Mouse (Mus musculus) hindbrain, embryonic 16.5 days (tissue): ENCODE results near the gene Drg1. TPM values are rescaled to one million over a fixed set of nuclear protein-coding genes. Genes with fewer than 3 reads are reported as not detected.
"Not testable (repeated sequence)": the region's sequence is repeated elsewhere in the genome, so short reads cannot be mapped to it uniquely, and the experiment has no call there.

Experiments used
- ATAC-seq: fragments of 200-750 bp; cut with Nextera tagmentation; 2 replicates; pipeline ENCODE4 v1.8.0; 2017; ENCODE audit warnings: moderate TSS enrichment, moderate library complexity
- H3K27ac ChIP-seq: fragments of 300-500 bp; sonication (generic); 2 replicates; pipeline ENCODE4 v1.5.1; 2014; ENCODE audit warnings: low read depth, mild to moderate bottlenecking, control low read depth, low read length, moderate library complexity
- H3K27me3 ChIP-seq: fragments of 300-500 bp; sonication (generic); replicated peaks from 2 replicates; pipeline ENCODE4 v1.6.1; 2014; ENCODE audit warnings: low read length; ENCODE audit not compliant: control insufficient read depth, insufficient read depth
- H3K36me3 ChIP-seq: fragments of 300-500 bp; sonication (generic); 2 replicates; pipeline ENCODE4 v1.6.1; 2014; ENCODE audit warnings: mild to moderate bottlenecking, low read length, moderate library complexity, mixed read lengths; ENCODE audit not compliant: control insufficient read depth, insufficient read depth
- H3K4me1 ChIP-seq: fragments of 300-500 bp; sonication (generic); 2 replicates; pipeline ENCODE4 v1.6.1; 2014; ENCODE audit warnings: low read depth, low read length; ENCODE audit not compliant: control insufficient read depth, insufficient read depth
- H3K4me2 ChIP-seq: fragments of 300-500 bp; sonication (generic); 2 replicates; pipeline ENCODE4 v1.6.1; 2014; ENCODE audit warnings: mild to moderate bottlenecking, low read length, control low read depth, moderate library complexity
- H3K4me3 ChIP-seq: fragments of 300-500 bp; sonication (generic); 2 replicates; pipeline ENCODE4 v1.5.1; 2014; ENCODE audit warnings: mild to moderate bottlenecking, low read length, control low read depth, moderate library complexity
- H3K9ac ChIP-seq: fragments of 300-500 bp; sonication (generic); 2 replicates; pipeline ENCODE4 v1.6.1; 2014; ENCODE audit warnings: low read depth, mild to moderate bottlenecking, control low read depth, low read length, moderate library complexity
- H3K9me3 ChIP-seq: fragments of 300-500 bp; sonication (generic); 2 replicates; pipeline ENCODE4 v1.6.1; 2014; ENCODE audit warnings: mild to moderate bottlenecking, low read length, moderate library complexity; ENCODE audit not compliant: control insufficient read depth
- WGBS: fragments of 180-500 bp; shearing (Covaris S2); extraction: QIAGEN DNeasy Blood & Tissue Kit; methylation state at CpG from one replicate; pipeline ENCODE4 v1.1.7; 2014; 5-methylcytosine and 5-hydroxymethylcytosine counted together
- polyA plus RNA-seq: library from polyadenylated mRNA; unstranded; fragments of >200 nt; fragmentation: Nextera tagmentation; extraction: Ambion mirVana; gene quantifications from 2 replicates; pipeline ENCODE4 v1.2.1, GENCODE M21; 2015

Drg1 gene
- polyA plus RNA-seq, 1 experiment from 2014 or later, result 207 TPM

DNA sequence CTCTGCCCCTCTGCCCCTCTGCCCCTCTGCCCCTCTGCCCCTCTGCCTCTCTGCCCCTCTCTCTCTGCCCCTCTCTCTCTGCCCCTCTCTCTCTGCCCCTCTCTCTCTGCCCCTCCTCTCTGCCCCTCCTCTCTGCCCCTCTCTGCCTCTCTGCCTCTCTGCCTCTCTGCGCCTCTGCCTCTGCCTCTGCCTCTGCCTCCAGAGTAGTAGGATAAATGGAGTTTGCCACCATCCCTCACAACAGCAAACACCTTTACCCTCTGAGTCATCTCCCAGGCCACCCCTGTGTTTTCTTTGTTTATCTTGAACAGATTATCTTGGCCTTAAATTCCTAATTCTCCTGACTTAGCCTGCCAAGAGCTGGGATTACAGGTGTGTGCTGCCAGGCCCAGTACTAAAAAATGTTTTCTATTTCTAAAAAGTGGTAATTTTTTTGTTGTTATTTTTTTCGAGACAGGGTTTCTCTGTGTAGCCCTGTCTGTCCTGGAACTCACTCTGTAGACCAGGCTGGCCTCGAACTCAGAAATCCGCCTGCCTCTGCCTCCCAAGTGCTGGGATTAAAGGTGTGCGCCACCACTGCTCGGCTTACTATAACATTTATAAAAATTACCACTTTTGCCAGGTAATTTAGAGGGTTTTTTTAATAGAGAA lies 85.6 kb downstream of the Drg1 start:
- 80% methylated on average over 6 of the region's 6 CpGs for WGBS
- not testable (repeated sequence) for H3K4me2 ChIP-seq, ATAC-seq, H3K27ac ChIP-seq, H3K27me3 ChIP-seq, H3K9ac ChIP-seq, H3K4me3 ChIP-seq, H3K9me3 ChIP-seq, H3K4me1 ChIP-seq, H3K36me3 ChIP-seq

DNA sequence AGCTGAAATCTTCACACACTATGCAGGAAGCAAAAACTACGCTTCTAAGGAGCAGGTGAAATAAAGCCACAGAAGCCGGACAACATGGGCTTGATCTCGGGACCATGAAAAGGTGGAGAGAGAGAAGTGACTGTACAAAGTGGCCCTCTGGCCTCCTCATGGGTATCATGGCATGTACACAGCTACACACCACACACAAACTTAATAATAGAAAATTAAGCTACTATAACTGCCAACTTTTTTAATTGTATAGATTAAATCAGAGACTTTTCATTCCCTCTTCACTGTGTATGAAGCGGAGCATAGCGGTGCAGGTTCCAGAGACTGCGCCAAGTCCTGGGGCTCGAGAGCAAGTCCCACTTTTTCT lies 86.5 kb downstream of the Drg1 start:
- H3K4me2 ChIP-seq, ATAC-seq, H3K4me3 ChIP-seq, H3K36me3 ChIP-seq, H3K27ac ChIP-seq, H3K9ac ChIP-seq, H3K9me3 ChIP-seq, H3K27me3 ChIP-seq, H3K4me1 ChIP-seq: not testable (repeated sequence)
- WGBS, result 91% methylated on average over 7 of the region's 7 CpGs

DNA sequence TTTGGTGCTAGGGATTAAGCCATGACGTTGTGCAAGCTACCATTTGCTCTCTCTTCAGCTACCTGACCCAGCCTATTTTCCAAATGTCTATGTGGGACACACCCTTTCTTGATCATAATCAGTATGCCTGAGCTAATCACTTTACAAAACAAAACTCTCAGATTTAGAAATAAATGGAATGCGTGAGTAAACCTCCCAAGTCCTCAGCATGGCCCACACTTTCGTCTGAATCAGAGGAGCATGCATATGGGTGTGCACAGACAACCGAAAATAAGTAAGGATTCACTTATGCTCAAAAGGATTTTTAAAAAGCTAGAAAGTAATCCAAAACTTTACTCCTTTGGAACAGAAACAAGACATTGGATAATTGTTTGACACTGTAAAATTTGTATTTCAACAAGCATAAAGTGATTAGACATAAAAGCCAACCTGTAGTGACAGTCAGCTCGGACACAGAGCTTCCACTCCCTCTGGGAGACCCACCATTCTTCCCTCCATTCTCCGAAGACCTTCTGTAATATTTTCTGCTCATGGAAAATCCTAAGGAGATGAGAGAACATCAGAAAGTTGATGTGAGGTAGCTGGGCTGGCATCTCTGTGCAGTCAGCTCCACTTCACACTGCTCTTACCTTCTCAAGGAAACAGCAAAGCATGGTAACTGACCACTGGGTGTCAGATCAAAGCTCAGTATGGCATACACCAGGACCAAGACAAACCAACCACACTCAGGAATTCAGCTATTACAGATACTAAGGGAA lies 87.1 kb downstream of the Drg1 start:
- H3K4me1 ChIP-seq, H3K27me3 ChIP-seq, H3K27ac ChIP-seq, H3K9me3 ChIP-seq, ATAC-seq, H3K4me2 ChIP-seq, H3K36me3 ChIP-seq, H3K9ac ChIP-seq, H3K4me3 ChIP-seq: not testable (repeated sequence)
- WGBS, result 86% methylated on average over 6 of the region's 6 CpGs

DNA sequence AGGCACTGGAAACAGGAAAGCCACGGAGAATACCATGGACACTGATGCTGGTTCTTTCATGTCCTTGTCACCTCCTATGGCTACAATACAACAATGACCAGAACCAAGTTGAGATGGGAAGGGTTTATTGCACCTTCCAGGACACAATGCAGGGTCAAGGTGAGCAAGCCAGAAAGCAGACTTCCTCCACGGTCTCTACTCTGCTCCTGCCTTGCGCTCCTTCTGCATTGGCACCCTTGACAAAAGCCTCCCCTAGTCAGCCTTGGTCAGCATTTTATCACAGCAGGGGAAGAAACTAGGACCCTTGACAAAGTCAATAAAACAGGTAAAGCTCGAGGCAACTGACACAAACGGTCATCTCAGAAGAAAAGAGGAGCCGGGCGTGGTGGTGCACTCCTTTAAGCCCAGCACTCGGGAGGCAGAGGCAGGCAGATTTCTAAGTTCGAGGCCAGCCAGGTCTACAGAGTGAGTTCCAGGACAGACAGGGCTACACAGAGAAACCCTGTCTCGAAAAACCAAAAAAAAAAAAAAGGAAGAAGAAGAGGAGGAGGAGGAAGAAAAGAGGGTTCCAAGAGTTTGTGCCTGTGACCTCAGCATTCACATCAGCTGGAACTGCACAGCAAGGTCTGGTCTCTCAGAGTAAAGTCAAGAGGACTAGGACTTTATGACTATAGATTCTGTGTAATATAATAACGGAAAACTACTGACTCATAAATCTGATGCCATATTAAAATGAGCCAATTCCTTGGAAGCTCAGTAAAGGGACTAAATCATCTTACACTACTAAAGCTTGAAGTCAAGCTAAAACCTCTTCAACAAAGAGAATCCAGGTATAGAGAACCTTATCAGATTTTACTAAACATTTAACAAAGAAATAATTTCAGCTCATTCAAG lies 92.5 kb downstream of the Drg1 start:
- WGBS, result 85% methylated on average over 11 of the region's 11 CpGs
- not testable (repeated sequence) for H3K9me3 ChIP-seq, H3K9ac ChIP-seq, H3K4me3 ChIP-seq, H3K4me2 ChIP-seq, H3K27ac ChIP-seq, H3K27me3 ChIP-seq, H3K36me3 ChIP-seq, H3K4me1 ChIP-seq
- peak; percentile 62 for ATAC-seq

DNA sequence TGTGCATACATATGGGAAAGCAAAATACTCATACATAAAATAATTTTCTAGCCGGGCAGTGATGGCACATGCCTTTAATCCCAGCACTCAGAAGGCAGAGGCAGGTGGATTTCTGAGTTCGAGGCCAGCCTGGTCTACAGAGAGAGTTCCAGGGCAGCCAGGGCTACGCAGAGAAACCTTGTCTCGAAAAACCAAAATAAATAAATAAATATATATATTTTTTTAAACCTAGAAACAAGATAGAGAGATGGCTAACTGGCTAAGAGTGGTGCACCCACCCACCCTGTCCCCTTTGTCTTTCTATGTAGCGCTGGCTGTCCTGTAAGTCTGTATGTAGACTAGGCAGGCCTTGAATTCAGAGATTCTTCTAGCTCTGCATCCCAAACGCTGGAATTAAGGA lies 93.7 kb downstream of the Drg1 start:
- H3K27me3 ChIP-seq, H3K4me1 ChIP-seq, ATAC-seq, H3K36me3 ChIP-seq, H3K4me3 ChIP-seq, H3K4me2 ChIP-seq, H3K27ac ChIP-seq, H3K9ac ChIP-seq, H3K9me3 ChIP-seq: not testable (repeated sequence)
- 56% methylated on average over 4 of the region's 6 CpGs for WGBS

DNA sequence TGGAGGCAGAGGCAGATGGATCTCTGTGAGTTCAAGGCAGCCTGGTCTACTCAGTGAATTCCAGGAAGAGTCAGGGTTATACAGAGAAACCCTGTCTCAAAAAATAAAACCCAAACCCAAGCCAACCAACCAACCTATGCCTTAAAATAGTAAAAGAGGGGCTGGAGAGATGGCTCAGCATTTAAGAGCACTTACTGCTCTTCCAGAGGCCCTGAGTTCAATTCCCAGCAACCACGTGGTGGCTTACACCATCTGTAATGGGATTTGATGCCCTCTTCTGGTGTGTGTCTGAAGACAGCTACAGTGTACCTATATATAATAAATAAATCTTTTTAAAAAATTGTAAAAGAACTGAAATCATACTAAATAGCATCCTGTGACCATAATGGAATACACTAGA lies 94.3 kb downstream of the Drg1 start:
- not testable (repeated sequence) for H3K27ac ChIP-seq, H3K4me2 ChIP-seq
- 68% methylated on average over 1 of the region's 1 CpGs for WGBS

DNA sequence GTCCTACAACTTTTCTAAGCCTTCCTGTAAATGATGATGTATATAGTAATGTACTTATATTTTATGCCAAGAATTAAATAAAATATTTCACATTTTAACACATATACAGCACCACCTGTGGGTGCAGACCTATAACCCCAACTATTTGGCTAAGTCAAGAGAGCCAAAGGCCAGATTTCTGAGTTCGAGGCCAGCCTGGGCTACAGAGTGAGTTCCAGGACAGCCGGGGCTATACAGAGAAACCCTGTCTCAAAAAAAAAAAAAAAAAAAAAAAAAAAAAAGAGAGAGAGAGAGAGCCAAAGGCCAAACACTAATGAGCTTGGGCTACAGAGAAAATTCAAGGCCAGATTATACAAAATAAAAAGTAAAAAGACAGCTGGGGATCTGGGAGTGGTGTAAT lies 97.2 kb downstream of the Drg1 start:
- WGBS, result 66% methylated on average over 2 of the region's 2 CpGs
- not testable (repeated sequence) for H3K4me3 ChIP-seq, H3K9ac ChIP-seq, H3K9me3 ChIP-seq, H3K27me3 ChIP-seq, H3K27ac ChIP-seq, H3K4me2 ChIP-seq, H3K36me3 ChIP-seq, H3K4me1 ChIP-seq
- 0 out of 2 replicates have a peak, but pooled peaks have one; percentile 38 for ATAC-seq

More for the DNA sequence above, 94.3 kb downstream of the Drg1 start:
- not testable (repeated sequence) for H3K36me3 ChIP-seq, H3K9ac ChIP-seq, ATAC-seq, H3K4me1 ChIP-seq, H3K9me3 ChIP-seq, H3K27me3 ChIP-seq, H3K4me3 ChIP-seq

DNA sequence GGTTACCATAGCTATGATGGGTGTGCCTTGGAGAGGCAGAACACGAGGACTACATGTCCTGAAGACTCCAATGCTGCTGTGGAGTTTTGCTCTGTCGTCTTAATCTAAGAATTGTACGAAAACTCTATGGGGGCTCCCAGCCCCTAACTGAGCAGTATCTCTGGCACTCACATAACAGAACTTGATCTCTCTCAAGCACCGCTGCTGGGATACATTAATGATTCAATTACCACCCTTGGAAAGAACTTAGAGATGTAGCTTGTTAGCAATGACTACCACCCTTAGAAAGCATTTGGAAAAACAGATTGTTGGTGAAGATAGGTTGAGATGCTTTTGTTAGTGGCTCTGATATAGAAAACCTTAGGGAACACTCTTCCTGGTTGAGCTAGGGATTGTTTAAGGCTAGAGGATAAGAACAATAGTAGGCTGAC lies 98.6 kb downstream of the Drg1 start:
- peak; percentile 21; the same call in 1 of the 2 replicates for ATAC-seq
- WGBS, result 75% methylated on average over 4 of the region's 4 CpGs
- H3K9ac ChIP-seq, H3K27ac ChIP-seq, H3K27me3 ChIP-seq, H3K9me3 ChIP-seq, H3K4me3 ChIP-seq, H3K4me1 ChIP-seq, H3K4me2 ChIP-seq, H3K36me3 ChIP-seq: not testable (repeated sequence)

DNA sequence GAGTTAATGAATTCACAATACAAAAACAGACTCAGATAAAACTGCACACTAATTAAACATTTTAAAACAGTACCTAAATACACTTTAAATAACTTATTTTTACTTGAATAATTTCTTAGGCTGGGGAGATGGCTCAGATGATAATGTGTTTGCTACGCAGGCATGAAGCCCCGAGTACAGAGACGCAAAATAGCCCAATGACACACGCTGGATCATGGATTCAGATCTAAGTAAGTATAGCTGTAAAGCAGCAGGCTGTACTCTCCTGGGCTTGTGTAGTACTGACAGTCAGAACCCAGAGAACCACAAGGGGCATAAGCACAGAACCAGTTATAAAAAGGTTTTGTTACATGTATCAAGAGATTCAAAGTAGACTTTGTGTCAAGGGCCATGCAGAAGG lies 99.1 kb downstream of the Drg1 start:
- H3K4me1 ChIP-seq, H3K4me2 ChIP-seq, H3K36me3 ChIP-seq, H3K4me3 ChIP-seq, H3K9me3 ChIP-seq, H3K27ac ChIP-seq, H3K27me3 ChIP-seq, H3K9ac ChIP-seq: not testable (repeated sequence)
- peak; percentile 31; the same call in 1 of the 2 replicates for ATAC-seq
- 90% methylated on average over 4 of the region's 4 CpGs for WGBS
